Mouse (Mus musculus): ENCODE results near the gene Ptrh2. TPM values are rescaled to one million over a fixed set of nuclear protein-coding genes. Genes with fewer than 3 reads are reported as not detected.

The Ptrh2 gene
- total RNA-seq (2012; rRNA removed) = 29.8 and 39.4 TPM in 2 replicates
- 34.7 and 40.9 TPM in 2 replicates for total RNA-seq (2014; rRNA removed)
- polyA plus RNA-seq (2012; ENCODE audit: insufficient read length, low read depth) = 48.2 and 54.5 TPM in 2 replicates

DNA sequence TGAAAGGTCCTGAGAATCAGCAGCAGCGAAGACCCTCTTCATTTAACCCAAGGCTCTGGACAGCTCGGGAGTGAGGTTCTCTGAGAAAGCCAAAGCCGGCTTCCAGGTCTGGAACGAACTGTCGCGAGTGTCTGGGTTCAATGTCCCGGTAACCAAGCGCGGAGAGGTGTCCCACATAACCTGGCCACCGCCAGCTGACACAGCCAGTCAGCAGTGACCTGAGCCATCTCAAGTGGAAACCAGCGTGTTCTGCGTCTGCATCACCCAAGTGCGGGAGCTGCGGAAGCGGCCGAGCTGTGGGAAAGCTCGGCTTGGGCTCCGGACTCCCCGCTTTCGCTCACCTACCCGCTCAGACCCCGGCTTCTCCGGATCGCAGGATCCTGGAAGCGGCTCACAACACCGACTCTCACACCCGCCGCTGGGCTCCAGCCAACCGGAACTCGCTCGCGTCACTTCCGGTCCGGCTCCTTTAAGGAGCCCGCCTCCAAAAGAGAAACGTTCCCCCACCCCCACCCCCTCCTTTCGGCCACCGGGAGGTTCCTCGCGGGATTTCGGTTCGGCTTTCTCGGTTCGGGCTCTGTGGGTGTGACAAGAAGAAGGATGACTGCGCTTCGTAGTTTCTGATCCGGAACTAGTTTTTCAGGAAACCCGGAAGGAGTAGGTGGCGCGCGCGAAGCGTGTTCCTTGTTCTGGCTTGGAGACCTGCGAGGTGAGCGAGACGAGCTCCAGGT lies at the start of gene Ptrh2, which contains the start of gene Vmp1:
TSS of gene Ptrh2 (plus strand) at position 591 of the 731 bp plus-strand sequence.
TSS of gene Vmp1 (minus strand) at position 442 of the 731 bp plus-strand sequence.
- dilution Hi-C loops (cut with MboI; ENCODE audit: extremely low pct_ligation_motif_present, extremely low pct_unique_long_range_greater_than_20kb, low sequenced_read_pairs) = no loop called here
- Histone ChIP-seq H3K79me2 (replicated peaks; ENCODE audit: control insufficient read depth, extremely low read depth, insufficient read depth, poor library complexity, severe bottlenecking) (peaks cover 73% of the 10 kb centered on the region), H3K4me1 (ENCODE audit: control insufficient read depth in 1 of 2, insufficient read depth in 2 of 2) (peaks cover 9 to 59% of the 10 kb centered on the region in 2 experiments; a peak in 3 of 4 replicates), H3K4me3 (replicated peaks in 1 of 3; ENCODE audit: low read depth in 2 of 3, low read length in 2 of 3, poor library complexity in 1 of 3) (peak within 1 kb of the TSS; percentile 68 to 96 (median 95)), H3K36me3 (replicated peaks in 1 of 2; ENCODE audit: control insufficient read depth in 1 of 2, insufficient read depth in 1 of 2, low read length in 1 of 2) (peaks cover 6 to 39% of the 10 kb centered on the region in 2 experiments), H3K9ac (ENCODE audit: insufficient read depth, low read depth) (peak within 1 kb of the TSS; percentile 94), H3K27ac (ENCODE audit: insufficient read depth, low read depth) (peak within 1 kb of the TSS; percentile 65), H3K4me2 (ENCODE audit: insufficient read depth, low read depth, poor library complexity, severe bottlenecking) (peak within 1 kb of the TSS; percentile 99), H3K9me3 (replicated peaks; ENCODE audit: low read length) (no peaks in the 10 kb centered on the region), H3K27me3 (replicated peaks) (no peaks in the 10 kb centered on the region)
- TF ChIP-seq RCOR1 (conservative IDR thresholded peaks at IDR 0.05; ENCODE audit: low read depth, low read length) = no peak; the same call in 1 of the 2 replicates
- TF ChIP-seq SMC3 (IDR thresholded peaks at IDR 0.05; ENCODE audit: low read depth, low read length) = no peak
- TF ChIP-seq MAFK (IDR thresholded peaks at IDR 0.05; ENCODE audit: insufficient replicate concordance, low read length) = no peak
- peak; percentile 89 for TF ChIP-seq MEF2A (IDR thresholded peaks at IDR 0.05; ENCODE audit: borderline replicate concordance, low read depth, low read length)
- TF ChIP-seq ZC3H11A (IDR thresholded peaks at IDR 0.05; ENCODE audit: low read depth, low read length) = no peak
- TF ChIP-seq ZMIZ1 (IDR thresholded peaks at IDR 0.05; ENCODE audit: low read depth, low read length) = peak; percentile 92
- TF ChIP-seq KAT2A (IDR thresholded peaks at IDR 0.05; ENCODE audit: insufficient replicate concordance, low read length) = peak; percentile 90
- TF ChIP-seq ZKSCAN1 (IDR thresholded peaks at IDR 0.05; ENCODE audit: borderline replicate concordance, low read depth, low read length) = no peak
- peak; percentile 94 for TF ChIP-seq MYC (IDR thresholded peaks at IDR 0.05; ENCODE audit: low read depth, low read length)
- TF ChIP-seq BHLHE40 (IDR thresholded peaks at IDR 0.05; ENCODE audit: low read depth, low read length) = peak; percentile 57
- TF ChIP-seq NELFE (IDR thresholded peaks at IDR 0.05; ENCODE audit: low read depth, low read length) = peak; percentile 92
- TF ChIP-seq USF2 (conservative IDR thresholded peaks at IDR 0.05; ENCODE audit: low read depth, low read length) = no peak
- TF ChIP-seq USF1 (IDR thresholded peaks at IDR 0.05; ENCODE audit: low read depth, low read length) = no peak
- TF ChIP-seq MAX (IDR thresholded peaks at IDR 0.05; ENCODE audit: low read length) = peak; percentile 95
- peak; percentile 34; the same call in 1 of the 2 replicates for TF ChIP-seq CHD1 (IDR thresholded peaks at IDR 0.05; ENCODE audit: low read depth, low read length)
- peak; percentile 97 for TF ChIP-seq POLR2A (IDR thresholded peaks at IDR 0.05; ENCODE audit: low read depth, low read length)
- TF ChIP-seq UBTF (IDR thresholded peaks at IDR 0.05; ENCODE audit: low read depth, low read length) = peak; percentile 99
- no peak for TF ChIP-seq CTCF (conservative IDR thresholded peaks at IDR 0.05 in 1 of 2, IDR thresholded peaks at IDR 0.05 in 1 of 2; ENCODE audit: low read depth in 2 of 2, low read length in 2 of 2)
- TF ChIP-seq POLR2AphosphoS2 (IDR thresholded peaks at IDR 0.05; ENCODE audit: low read depth, low read length) = peak; percentile 68
- peak; percentile 97 for TF ChIP-seq SIN3A (IDR thresholded peaks at IDR 0.05; ENCODE audit: low read length)
- peak; percentile 98; the same call in 1 of the 2 replicates for TF ChIP-seq E2F4 (IDR thresholded peaks at IDR 0.05; ENCODE audit: insufficient replicate concordance, low read depth, low read length)
- TF ChIP-seq MXI1 (IDR thresholded peaks at IDR 0.05; ENCODE audit: low read depth, low read length) = peak; percentile 98
- TF ChIP-seq JUN (IDR thresholded peaks at IDR 0.05; ENCODE audit: insufficient read depth, low read depth, low read length) = no peak
- no peak for TF ChIP-seq PAX5 (IDR thresholded peaks at IDR 0.05; ENCODE audit: low read length)
- TF ChIP-seq MAZ (IDR thresholded peaks at IDR 0.05; ENCODE audit: low read depth, low read length) = peak; percentile 99
- peak; percentile 69 for TF ChIP-seq ETS1 (conservative IDR thresholded peaks at IDR 0.05; ENCODE audit: low read depth, low read length)
- peak; percentile 93 for TF ChIP-seq TCF12 (IDR thresholded peaks at IDR 0.05; ENCODE audit: low read depth, low read length)
- TF ChIP-seq ZNF384 (IDR thresholded peaks at IDR 0.05; ENCODE audit: low read depth, low read length) = no peak
- TF ChIP-seq NRF1 (IDR thresholded peaks at IDR 0.05; ENCODE audit: low read depth, low read length) = peak; percentile 41; the same call in 1 of the 2 replicates
- peak; percentile 99 for TF ChIP-seq CHD2 (IDR thresholded peaks at IDR 0.05; ENCODE audit: low read length)
- peak; percentile 90 for TF ChIP-seq IRF4 (IDR thresholded peaks at IDR 0.05; ENCODE audit: low read depth, low read length)
- no peak for TF ChIP-seq EP300 (IDR thresholded peaks at IDR 0.05; ENCODE audit: low read length)
- 0 out of 2 replicates have a peak, but pooled peaks have one; percentile 33 for TF ChIP-seq JUND (conservative IDR thresholded peaks at IDR 0.05; ENCODE audit: low read depth, low read length)
- peak; percentile 86 for TF ChIP-seq TBP (conservative IDR thresholded peaks at IDR 0.05; ENCODE audit: low read depth, low read length)
- peak; percentile 95 for TF ChIP-seq HCFC1 (IDR thresholded peaks at IDR 0.05; ENCODE audit: low read depth, low read length)
- peak; percentile 95; the same call in 1 of the 2 replicates for TF ChIP-seq ELF1 (IDR thresholded peaks at IDR 0.05; ENCODE audit: low read depth, low read length)
- TF ChIP-seq RAD21 (IDR thresholded peaks at IDR 0.05; ENCODE audit: low read depth, low read length) = no peak
- TF ChIP-seq GABPA (IDR thresholded peaks at IDR 0.05; ENCODE audit: insufficient replicate concordance, low read depth, low read length) = no peak
- in situ Hi-C loops (cut with MboI; ENCODE audit: low pct_ligation_motif_present, low pct_unique_long_range_greater_than_20kb, low sequenced_read_pairs) = no loop called here
- peak; percentile 99 for DNase-seq (ENCODE audit: extremely low read depth)

Data from CH12.LX (cell line).